Mouse (Mus musculus) testis, adult 2 months (tissue): ENCODE data around the gene Ech1. TPM values are rescaled to one million over a fixed set of nuclear protein-coding genes. Genes with fewer than 3 reads are reported as not detected.
"Not testable (repeated sequence)": the region's sequence is repeated elsewhere in the genome, so short reads cannot be mapped to it uniquely, and the experiment has no call there.

Experiments
- H3K27ac ChIP-seq: fragments of 200-500 bp; 2 replicates; pipeline ENCODE4 v1.5.1; 2012; ENCODE audit warnings: low read depth, low read length; ENCODE audit not compliant: control insufficient read depth, insufficient read depth
- H3K27me3 ChIP-seq: fragments of 200-500 bp; 2 replicates; pipeline ENCODE4 v1.6.1; 2012; ENCODE audit warnings: mild to moderate bottlenecking, low read length, moderate library complexity; ENCODE audit not compliant: control insufficient read depth, insufficient read depth
- H3K36me3 ChIP-seq: fragments of 200-500 bp; 2 replicates; pipeline ENCODE4 v1.6.1; 2012; ENCODE audit warnings: mild to moderate bottlenecking, low read length; ENCODE audit not compliant: control insufficient read depth, insufficient read depth
- H3K4me1 ChIP-seq: fragments of 200-500 bp; 2 replicates; pipeline ENCODE4 v1.6.1; 2012; ENCODE audit warnings: low read length; ENCODE audit not compliant: control insufficient read depth, insufficient read depth
- H3K4me3 ChIP-seq: fragments of 200-500 bp; 2 replicates; pipeline ENCODE4 v1.5.1; 2012; ENCODE audit warnings: low read depth, mild to moderate bottlenecking, low read length, moderate library complexity, mixed read lengths; ENCODE audit not compliant: control insufficient read depth
- CTCF ChIP-seq: fragments of 200-500 bp; IDR thresholded peaks from 2 replicates; pipeline ENCODE4 v1.5.1; 2012; ENCODE audit warnings: low read depth, mild to moderate bottlenecking, inconsistent platforms, low read length, moderate library complexity; ENCODE audit not compliant: control insufficient read depth, insufficient read depth, insufficient replicate concordance
- POLR2A ChIP-seq: fragments of 200-500 bp; IDR thresholded peaks from 2 replicates; pipeline ENCODE4 v1.6.1; 2012; ENCODE audit warnings: low read depth, mild to moderate bottlenecking, inconsistent platforms, low read length, moderate library complexity; ENCODE audit not compliant: control insufficient read depth
- polyA plus RNA-seq: library from polyadenylated mRNA; depleted of rRNA; stranded (reverse); fragments of >200 nt; gene quantifications from 2 replicates; pipeline ENCODE4 v1.2.3, GENCODE M21; 2012

Ech1 gene
- polyA plus RNA-seq, 1 experiment = 124 TPM

DNA sequence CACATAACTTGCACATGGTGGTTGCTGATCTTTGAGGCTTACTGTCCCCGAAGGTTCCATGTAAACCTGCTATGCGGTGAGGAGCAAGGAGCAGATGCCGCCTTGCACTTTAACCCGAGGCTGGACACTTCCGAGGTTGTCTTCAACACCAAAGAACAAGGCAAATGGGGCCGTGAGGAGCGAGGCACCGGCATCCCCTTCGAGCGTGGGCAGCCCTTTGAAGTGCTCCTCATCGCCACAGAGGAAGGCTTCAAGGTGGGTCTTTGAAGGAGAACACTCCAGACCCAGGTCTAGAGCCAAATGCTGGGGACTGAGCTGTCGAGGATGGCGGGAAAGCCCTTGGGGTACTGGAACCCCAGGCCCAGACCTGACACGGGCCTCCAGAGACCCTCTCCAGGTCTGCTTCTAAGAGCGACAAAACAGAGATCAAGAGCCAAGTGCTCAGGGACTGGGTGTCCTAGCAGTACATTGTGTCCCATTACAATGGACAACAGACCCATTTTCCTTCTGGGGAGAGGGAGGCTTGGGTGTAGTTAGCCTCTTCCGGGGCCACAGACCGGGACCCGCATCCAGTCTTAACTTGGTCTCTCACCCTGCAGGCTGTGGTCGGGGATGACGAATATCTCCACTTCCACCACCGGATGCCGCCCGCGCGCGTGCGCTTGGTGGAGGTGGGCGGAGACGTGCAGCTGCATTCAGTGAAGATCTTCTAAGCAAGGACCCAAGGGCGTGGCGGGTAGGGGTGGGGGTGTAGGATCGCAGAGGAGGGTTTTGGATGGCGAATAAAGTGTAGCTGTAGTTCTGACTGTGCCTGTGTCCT is 40.7 kb downstream of the Ech1 start:
- Histone ChIP-seq H3K4me1 (peaks cover 23% of the 10 kb centered on the region), H3K27ac (no peak overlapping the region), H3K36me3 (no peaks in the 10 kb centered on the region), H3K4me3 (no peak overlapping the region), H3K27me3 (no peaks in the 10 kb centered on the region; the same call in 1 of the 2 replicates)
- TF ChIP-seq CTCF (peak; percentile 20; the same call in 1 of the 2 replicates), POLR2A (no peak)

DNA sequence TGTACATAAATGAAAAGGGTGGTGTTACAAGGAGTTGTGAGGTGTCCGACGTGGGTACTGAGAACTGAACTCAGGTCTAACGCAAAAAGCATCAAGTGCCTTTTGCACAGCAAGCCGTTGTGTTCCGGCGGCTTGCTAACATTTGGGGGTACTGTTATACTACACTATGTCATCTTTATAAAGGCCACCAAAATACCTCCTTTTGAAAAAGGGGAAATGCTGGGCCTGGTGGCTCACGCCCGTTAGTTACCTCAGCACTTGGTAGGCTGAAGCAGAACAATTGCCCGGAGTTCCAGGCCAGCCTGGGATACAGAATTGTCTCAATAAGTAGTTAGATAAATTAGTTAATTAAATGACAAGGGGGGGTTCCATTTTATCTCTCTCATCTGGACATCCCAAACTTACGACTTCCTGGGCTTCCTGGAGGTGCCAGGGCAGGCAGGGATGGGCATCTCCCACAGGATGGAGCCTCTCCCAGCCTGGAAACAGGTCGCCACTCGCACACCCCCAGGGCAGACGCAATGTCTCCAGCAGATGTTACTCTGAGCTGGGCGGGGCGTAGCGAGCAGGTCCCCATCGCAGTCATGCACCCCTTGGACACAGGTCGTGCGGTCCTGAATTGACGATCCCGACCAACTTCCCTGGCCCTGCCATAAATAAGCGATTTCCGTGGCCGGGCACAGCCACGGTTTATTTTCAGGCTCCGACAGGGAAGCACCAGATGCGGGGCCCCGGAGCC is 41.9 kb downstream of the Ech1 start:
- H3K27ac ChIP-seq = no peak overlapping the region
- H3K4me3 ChIP-seq = peak overlapping the region; percentile 10
- TF ChIP-seq CTCF (no peak), POLR2A (no peak)
- H3K36me3 ChIP-seq = no peaks in the 10 kb centered on the region
- peaks cover 23% of the 10 kb centered on the region for H3K4me1 ChIP-seq
- H3K27me3 ChIP-seq = no peaks in the 10 kb centered on the region; the same call in 1 of the 2 replicates

DNA sequence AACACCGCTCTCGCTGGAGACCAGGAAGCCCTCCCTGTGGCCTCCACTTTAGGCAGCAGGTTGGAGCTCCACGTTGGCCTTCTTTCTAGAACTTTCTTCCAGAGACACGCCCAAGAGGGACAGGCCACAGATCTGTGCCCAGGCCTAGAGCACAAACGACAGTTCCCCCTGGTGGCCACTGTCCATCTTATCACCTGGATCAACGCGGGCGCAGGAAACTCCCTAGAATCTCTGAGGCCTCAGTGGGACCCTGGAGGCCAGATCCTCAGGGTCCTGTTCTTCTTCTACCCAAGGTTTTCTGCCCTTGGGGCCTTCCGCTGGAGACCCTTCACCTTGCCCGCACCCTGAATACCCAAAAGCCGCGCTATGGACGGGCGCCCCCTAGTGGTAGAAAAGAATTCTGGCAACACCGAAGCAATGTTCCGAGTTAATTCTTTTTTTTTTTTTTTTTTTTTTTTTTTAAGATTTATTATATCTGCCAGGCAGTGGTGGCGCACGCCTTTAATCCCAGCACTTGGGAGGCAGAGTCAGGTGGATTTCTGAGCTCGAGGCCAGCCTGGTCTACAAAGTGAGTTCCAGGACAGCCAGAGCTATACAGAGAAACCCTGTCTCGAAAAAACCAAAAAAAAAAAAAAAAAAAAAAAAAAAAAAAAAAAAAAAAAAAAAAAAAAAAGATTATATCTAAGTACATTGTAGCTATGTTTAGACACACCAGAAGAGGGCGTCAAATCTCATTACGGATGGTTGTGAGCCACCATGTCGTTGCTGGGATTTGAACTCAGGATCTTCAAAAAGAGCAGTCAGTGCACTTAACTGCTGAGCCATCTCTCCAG is 42.7 kb downstream of the Ech1 start:
- not testable (repeated sequence) for H3K36me3 ChIP-seq, H3K27ac ChIP-seq, H3K27me3 ChIP-seq
- Histone ChIP-seq H3K4me1 (peaks cover 22% of the 10 kb centered on the region), H3K4me3 (peak overlapping the region; percentile 10)
- peak; percentile 65 for TF ChIP-seq CTCF

GRCm38 (mm10) chr7:28870901-28871664 is 46.1 kb downstream of the Ech1 start:
- Histone ChIP-seq H3K27me3 (no peaks in the 10 kb centered on the region), H3K36me3 (no peaks in the 10 kb centered on the region), H3K27ac (no peak overlapping the region), H3K4me1 (peaks cover 8% of the 10 kb centered on the region), H3K4me3 (no peak overlapping the region)
- peak; percentile 47; the same call in 1 of the 2 replicates for TF ChIP-seq POLR2A
- no peak for TF ChIP-seq CTCF

DNA sequence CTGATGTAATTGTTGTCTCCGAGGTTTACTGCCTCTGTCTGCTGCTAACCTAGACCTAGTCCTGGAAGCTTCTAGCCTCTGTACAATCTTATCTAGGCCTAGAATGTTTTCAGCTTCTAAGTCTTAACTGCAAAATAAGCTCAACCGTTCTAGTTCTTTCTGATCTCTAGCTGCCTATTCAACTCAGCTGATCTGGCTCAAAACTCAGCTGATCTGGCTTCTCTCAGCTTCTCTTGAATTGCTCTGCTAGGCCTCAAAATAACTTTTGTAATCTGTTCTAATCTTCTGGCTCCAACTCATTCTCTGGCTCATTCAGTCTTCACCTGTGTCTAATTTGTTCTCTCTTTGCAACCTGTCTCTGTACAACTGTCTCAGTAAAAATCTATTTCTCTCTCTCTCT is 49.5 kb downstream of the Ech1 start:
- H3K4me1 ChIP-seq = no peaks in the 10 kb centered on the region; the same call in 1 of the 2 replicates
- no peak overlapping the region for H3K27ac ChIP-seq
- no peak overlapping the region for H3K4me3 ChIP-seq
- TF ChIP-seq CTCF (no peak), POLR2A (no peak)
- no peaks in the 10 kb centered on the region for H3K27me3 ChIP-seq
- no peaks in the 10 kb centered on the region for H3K36me3 ChIP-seq

- no peaks in the 10 kb centered on the region for H3K27me3 ChIP-seq
- no peaks in the 10 kb centered on the region; the same call in 1 of the 2 replicates for H3K4me1 ChIP-seq
- H3K27ac ChIP-seq = peak overlapping the region; percentile 72
- no peaks in the 10 kb centered on the region for H3K36me3 ChIP-seq
- TF ChIP-seq POLR2A = no peak
- no peak for TF ChIP-seq CTCF
- H3K4me3 ChIP-seq = no peak overlapping the region
These were observed 51.1 kb downstream of the Ech1 start for GRCm38 (mm10) chr7:28876099-28876498.
